Mouse (Mus musculus) lung, embryonic 14.5 days (tissue): ENCODE measurements around the gene Cd44. TPM values are rescaled to one million over a fixed set of nuclear protein-coding genes. Genes with fewer than 3 reads are reported as not detected.

Experiments
- ATAC-seq: fragments of 200-750 bp; cut with Nextera tagmentation; 2 replicates; pipeline ENCODE4 v1.8.0; 2017; ENCODE audit warnings: mild to moderate bottlenecking, moderate TSS enrichment, moderate library complexity; ENCODE audit not compliant: insufficient read depth
- DNase-seq: peaks from one replicate; pipeline ENCODE4 v3.0.0-alpha.2; 2015
- H3K27ac ChIP-seq: fragments of 300-500 bp; sonication (generic); 2 replicates; pipeline ENCODE4 v1.5.1; 2014; ENCODE audit warnings: low read depth, mild to moderate bottlenecking, moderate library complexity
- H3K27me3 ChIP-seq: fragments of 300-500 bp; sonication (generic); 2 replicates; pipeline ENCODE4 v1.6.1; 2014; ENCODE audit warnings: low read length, control low read depth; ENCODE audit not compliant: insufficient read depth
- H3K36me3 ChIP-seq: fragments of 300-500 bp; sonication (generic); 2 replicates; pipeline ENCODE4 v1.6.1; 2014; ENCODE audit warnings: control low read depth; ENCODE audit not compliant: insufficient read depth
- H3K4me1 ChIP-seq: fragments of 300-500 bp; sonication (generic); 2 replicates; pipeline ENCODE4 v1.6.1; 2014; ENCODE audit warnings: antibody characterized with exemption, control low read depth; ENCODE audit not compliant: insufficient read depth
- H3K4me2 ChIP-seq: fragments of 300-500 bp; sonication (generic); 2 replicates; pipeline ENCODE4 v1.6.1; 2014; ENCODE audit warnings: mild to moderate bottlenecking
- H3K4me3 ChIP-seq: fragments of 300-500 bp; sonication (generic); 2 replicates; pipeline ENCODE4 v1.5.1; 2014; ENCODE audit warnings: low read depth, low read length
- H3K9ac ChIP-seq: fragments of 300-500 bp; sonication (generic); 2 replicates; pipeline ENCODE4 v1.6.1; 2014
- H3K9me3 ChIP-seq: fragments of 300-500 bp; sonication (generic); 2 replicates; pipeline ENCODE4 v1.6.1; 2016; ENCODE audit warnings: low read depth, low read length, control low read depth
- CTCF ChIP-seq: IDR thresholded peaks from 2 replicates; pipeline ENCODE4 v1.5.1; 2016; ENCODE audit warnings: antibody characterized with exemption, low read depth
- WGBS: fragments of 180-500 bp; shearing (Covaris S2); extraction: QIAGEN DNeasy Blood & Tissue Kit; methylation state at CpG from one replicate; pipeline ENCODE4 v1.1.7; 2014; 5-methylcytosine and 5-hydroxymethylcytosine counted together
- polyA plus RNA-seq: library from polyadenylated mRNA; unstranded; fragments of >200 nt; fragmentation: Nextera tagmentation; extraction: Ambion mirVana; gene quantifications from 2 replicates; pipeline ENCODE4 v1.2.1, GENCODE M21; 2014

Gene Cd44
- polyA plus RNA-seq, 1 experiment from 2014 or later: 31.8 TPM

DNA sequence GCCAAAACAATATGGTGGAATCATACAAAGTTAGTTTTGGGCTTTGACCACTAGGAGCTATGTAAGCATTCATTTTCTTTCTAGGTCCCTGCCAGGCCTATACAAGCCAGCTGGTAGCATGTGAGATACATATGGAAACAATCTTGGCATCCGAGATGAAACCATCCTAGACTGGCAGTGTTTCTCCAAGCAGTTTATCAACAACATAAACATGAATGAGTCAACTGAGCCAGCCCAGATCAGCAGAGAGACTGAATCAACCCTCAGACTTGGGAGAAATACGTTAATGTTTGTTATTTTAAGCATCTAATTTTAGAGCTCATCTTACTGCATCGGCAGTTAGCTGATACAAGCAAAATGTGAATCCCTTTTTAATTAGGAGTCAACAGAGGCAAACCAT lies 93.8 kb downstream of the Cd44 start:
- peak; percentile 52 for DNase-seq

DNA sequence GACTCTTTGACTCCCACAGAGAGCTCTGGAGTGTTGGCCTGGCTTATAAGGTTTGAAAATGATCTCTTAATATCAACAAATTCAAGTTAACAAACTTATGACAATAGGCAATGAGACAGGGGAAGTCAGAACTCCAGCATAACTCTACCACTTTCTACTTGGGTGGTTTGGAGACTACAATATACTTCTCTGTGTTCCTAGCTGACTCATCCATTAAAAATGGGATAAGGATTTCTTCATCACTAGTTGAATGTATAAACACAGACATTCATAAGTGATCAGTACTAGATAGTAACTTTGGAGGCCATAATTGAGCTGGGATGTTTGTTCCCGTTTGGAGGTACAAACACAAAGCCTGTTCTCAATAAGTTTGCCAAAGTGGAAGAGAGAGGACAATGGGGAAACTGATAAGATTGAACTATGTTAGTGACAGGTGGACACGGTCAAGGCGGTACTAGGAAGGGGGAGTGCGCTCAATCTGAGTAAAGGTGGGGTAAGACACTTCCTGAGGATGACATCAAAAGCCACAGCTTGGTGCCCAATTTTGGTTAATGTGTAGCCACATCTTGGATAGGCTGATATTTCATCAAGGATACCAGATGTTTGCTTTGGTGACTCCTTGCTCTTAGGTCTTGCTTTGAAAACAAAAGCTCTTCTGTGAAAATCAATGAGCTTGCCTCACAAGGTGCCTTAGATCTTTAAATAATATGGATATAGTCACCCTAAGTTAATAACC lies 95.5 kb downstream of the Cd44 start:
- ATAC-seq: no peak

More for the DNA sequence above, 93.8 kb downstream of the Cd44 start:
- H3K36me3 ChIP-seq: peaks cover under 1% of the 10 kb centered on the region; the same call in 1 of the 2 replicates
- H3K9me3 ChIP-seq: no peaks in the 10 kb centered on the region
- H3K4me2 ChIP-seq: no peak overlapping the region
- no peaks in the 10 kb centered on the region for H3K27me3 ChIP-seq
- H3K4me1 ChIP-seq: no peaks in the 10 kb centered on the region
- peak; percentile 60 for ATAC-seq
- no peak for TF ChIP-seq CTCF
- H3K27ac ChIP-seq: no peak overlapping the region
- no peak overlapping the region for H3K9ac ChIP-seq
- WGBS: 29% methylated on average over 3 of the region's 3 CpGs
- H3K4me3 ChIP-seq: no peak overlapping the region

DNA sequence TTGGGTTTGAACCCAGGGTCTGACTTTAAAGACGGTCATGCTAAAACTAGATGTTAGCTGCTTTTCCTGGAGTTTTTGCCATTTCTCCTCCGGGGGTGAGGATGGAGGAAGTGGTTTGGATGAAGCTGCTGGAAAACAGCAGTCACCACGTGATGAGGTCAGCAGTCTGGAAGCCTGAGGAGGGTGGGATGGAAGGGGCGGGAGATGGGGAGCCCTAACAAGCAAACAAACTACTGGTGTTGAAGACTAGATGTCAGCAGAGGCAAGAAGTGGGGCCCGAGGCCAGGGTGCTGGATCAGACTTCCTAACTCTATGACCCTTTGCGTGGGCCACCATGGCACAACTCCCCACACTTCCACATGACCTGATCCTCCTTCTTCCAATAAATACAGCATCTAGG lies 96.2 kb downstream of the Cd44 start:
- DNase-seq: peak; percentile 17
- no peak overlapping the region for H3K27ac ChIP-seq
- 57% methylated on average over 6 of the region's 6 CpGs for WGBS
- no peaks in the 10 kb centered on the region for H3K4me1 ChIP-seq
- no peak for TF ChIP-seq CTCF
- ATAC-seq: no peak
- H3K27me3 ChIP-seq: no peaks in the 10 kb centered on the region
- no peak overlapping the region for H3K4me3 ChIP-seq
- H3K36me3 ChIP-seq: no peaks in the 10 kb centered on the region
- no peaks in the 10 kb centered on the region for H3K9me3 ChIP-seq
- no peak overlapping the region for H3K4me2 ChIP-seq
- H3K9ac ChIP-seq: no peak overlapping the region

More for the DNA sequence above, 95.5 kb downstream of the Cd44 start:
- no peak overlapping the region for H3K27ac ChIP-seq
- H3K4me3 ChIP-seq: no peak overlapping the region
- no peak overlapping the region for H3K9ac ChIP-seq
- no peaks in the 10 kb centered on the region for H3K36me3 ChIP-seq
- H3K27me3 ChIP-seq: no peaks in the 10 kb centered on the region
- no peaks in the 10 kb centered on the region for H3K9me3 ChIP-seq
- DNase-seq: no peak
- TF ChIP-seq CTCF: no peak
- H3K4me2 ChIP-seq: no peak overlapping the region
- WGBS: 72% methylated on average over 4 of the region's 4 CpGs
- no peaks in the 10 kb centered on the region for H3K4me1 ChIP-seq

DNA sequence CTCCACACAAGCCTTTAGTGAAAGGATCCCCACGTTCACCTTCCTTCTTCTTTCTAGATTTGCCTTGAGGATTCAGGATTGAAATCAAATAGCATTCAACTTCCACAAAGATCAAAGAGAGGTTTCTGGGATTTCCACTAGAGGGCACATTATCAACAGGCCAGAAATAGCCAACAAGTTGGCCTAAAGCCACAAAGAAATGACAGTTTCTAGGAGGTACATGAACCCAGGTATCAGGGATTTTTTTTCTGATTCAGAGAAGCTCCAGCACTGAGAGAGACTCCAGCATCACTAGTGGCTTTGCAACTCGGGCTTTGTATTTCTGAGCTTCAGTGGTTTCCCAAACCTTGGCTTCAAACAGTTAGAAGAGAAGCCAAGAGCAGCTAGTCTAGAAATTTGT lies 97.4 kb downstream of the Cd44 start:
- H3K4me2 ChIP-seq: no peak overlapping the region
- DNase-seq: peak; percentile 87
- WGBS: 26% methylated on average over 2 of the region's 2 CpGs
- no peaks in the 10 kb centered on the region for H3K4me1 ChIP-seq
- H3K4me3 ChIP-seq: no peak overlapping the region
- H3K9ac ChIP-seq: no peak overlapping the region
- H3K9me3 ChIP-seq: no peaks in the 10 kb centered on the region
- no peak overlapping the region for H3K27ac ChIP-seq
- TF ChIP-seq CTCF: peak; percentile 74
- ATAC-seq: no peak
- H3K36me3 ChIP-seq: no peaks in the 10 kb centered on the region
- H3K27me3 ChIP-seq: no peaks in the 10 kb centered on the region

DNA sequence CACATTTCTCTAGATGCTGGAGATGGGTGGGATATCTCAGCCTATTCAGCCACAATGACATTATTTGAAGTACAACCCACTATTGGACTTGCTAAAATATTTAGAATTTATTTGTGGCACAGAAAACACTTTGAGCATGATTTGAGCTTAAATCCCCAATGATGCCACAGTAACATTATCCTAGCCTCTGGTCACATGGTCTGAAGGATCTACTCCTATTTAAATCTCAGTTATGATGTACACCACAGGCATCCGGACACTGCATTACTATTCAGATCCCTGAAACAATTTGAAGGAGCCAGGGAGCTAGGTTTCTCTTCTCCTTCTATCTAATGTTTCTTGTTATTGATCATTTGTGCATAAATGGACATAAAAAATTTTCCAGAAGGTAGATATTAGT lies 99.6 kb downstream of the Cd44 start:
- Histone ChIP-seq H3K9me3 (no peaks in the 10 kb centered on the region), H3K27ac (no peak overlapping the region), H3K36me3 (no peaks in the 10 kb centered on the region), H3K4me2 (no peak overlapping the region), H3K9ac (no peak overlapping the region), H3K27me3 (no peaks in the 10 kb centered on the region), H3K4me3 (no peak overlapping the region), H3K4me1 (no peaks in the 10 kb centered on the region)
- no peak for TF ChIP-seq CTCF
- WGBS: 89% methylated on average over 1 of the region's 1 CpGs
- DNase-seq (no peak), ATAC-seq (no peak)

DNA sequence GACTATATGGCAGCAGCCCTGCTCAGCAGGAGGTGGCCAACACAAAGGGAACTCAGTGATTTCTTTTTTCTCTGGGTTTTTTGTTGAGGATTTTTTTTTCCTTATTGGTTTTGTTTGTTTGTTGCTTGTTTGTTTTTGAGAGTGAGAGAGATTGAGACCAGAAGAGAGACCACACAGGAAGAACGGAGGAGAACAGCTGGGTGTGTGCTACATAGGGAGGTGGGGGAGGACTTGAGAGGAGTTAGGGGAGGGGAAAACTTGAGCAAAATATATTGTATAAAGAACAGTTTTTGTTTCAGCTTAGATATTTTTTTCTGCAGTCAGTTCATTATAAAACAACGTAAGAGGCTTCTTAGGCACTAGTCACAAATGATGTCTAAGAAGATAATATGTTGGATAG lies 103.3 kb downstream of the Cd44 start:
- H3K9ac ChIP-seq: no peak overlapping the region
- H3K36me3 ChIP-seq: no peaks in the 10 kb centered on the region
- no peak overlapping the region for H3K4me2 ChIP-seq
- H3K9me3 ChIP-seq: no peaks in the 10 kb centered on the region
- WGBS: 55% methylated on average over 2 of the region's 2 CpGs
- H3K4me3 ChIP-seq: no peak overlapping the region
- no peak overlapping the region for H3K27ac ChIP-seq
- DNase-seq (peak; percentile 40), ATAC-seq (peak; percentile 68)
- no peaks in the 10 kb centered on the region for H3K4me1 ChIP-seq
- no peak for TF ChIP-seq CTCF
- no peaks in the 10 kb centered on the region for H3K27me3 ChIP-seq

DNA sequence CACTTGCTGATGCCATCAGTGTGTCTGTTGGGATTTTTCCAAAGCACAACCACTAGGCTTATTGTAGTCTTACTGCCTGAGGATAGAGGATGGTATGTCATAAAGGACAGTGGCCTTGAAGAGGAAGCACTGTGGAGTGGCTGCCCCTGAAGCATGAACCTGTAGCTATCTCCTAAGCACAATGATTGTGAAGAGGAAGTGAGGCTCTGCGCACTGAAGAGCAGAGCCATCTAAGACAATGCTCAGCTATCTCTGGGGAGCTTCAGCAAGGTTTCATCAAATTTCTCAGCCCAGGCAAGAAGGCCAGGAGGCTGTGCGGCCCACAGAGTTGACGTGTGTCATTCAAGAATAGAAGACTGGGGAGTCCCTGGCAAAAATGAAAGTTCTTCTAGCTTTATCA lies 106.4 kb downstream of the Cd44 start:
- H3K4me2 ChIP-seq: no peak overlapping the region
- DNase-seq (no peak), ATAC-seq (no peak)
- H3K9me3 ChIP-seq: no peaks in the 10 kb centered on the region
- H3K9ac ChIP-seq: no peak overlapping the region
- H3K4me3 ChIP-seq: no peak overlapping the region
- 94% methylated on average over 3 of the region's 3 CpGs for WGBS
- H3K27ac ChIP-seq: no peak overlapping the region
- no peak for TF ChIP-seq CTCF
- H3K36me3 ChIP-seq: no peaks in the 10 kb centered on the region
- H3K27me3 ChIP-seq: no peaks in the 10 kb centered on the region
- no peaks in the 10 kb centered on the region for H3K4me1 ChIP-seq
